Mouse (Mus musculus) cerebellum, adult 9-10 months (tissue): ENCODE measurements around the gene Arhgdig.

Experiments used
- DNase-seq: peaks from one replicate; pipeline ENCODE4 v3.0.0; 2022

The Arhgdig gene

DNA sequence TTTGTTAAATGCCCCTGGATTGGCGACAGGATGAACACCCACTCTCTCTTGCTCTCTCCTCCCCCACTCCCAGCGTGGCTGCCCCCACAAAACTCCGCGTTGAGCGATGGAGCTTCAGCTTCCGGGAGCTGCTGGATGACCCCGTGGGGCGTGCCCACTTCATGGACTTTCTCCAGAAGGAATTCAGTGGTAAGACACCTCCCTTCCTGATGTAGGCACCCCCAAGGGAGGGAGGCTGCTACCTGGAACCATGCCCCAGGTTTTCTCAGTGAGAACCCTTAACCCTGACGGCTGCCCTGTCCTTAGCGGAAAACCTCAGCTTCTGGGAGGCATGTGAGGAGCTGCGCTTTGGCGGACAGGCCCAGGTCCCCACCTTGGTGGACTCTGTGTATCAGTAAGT is at the start of gene Arhgdig:
TSS of gene Arhgdig (minus strand) at position 101 of the 400 bp plus-strand sequence.
- DNase-seq, result no peak

DNA sequence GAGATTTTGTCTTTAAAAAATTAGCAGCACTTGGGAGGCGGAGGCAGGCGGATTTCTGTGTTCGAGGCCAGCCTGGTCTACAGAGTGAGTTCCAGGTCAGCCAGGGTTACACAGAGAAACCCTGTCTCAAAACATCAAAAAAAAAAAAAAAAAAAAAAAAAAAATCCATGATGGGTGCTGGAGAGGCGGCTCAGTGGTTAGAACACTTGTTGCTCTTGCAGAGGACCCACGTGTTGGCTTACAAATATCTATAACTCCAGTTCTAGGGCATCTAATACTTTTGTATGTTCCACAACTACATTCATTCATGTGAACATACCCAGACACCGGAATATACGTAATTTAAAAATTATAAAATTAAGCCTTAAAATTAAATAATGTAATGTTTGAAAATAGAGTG is 47.7 kb upstream of the Arhgdig start:
- no peak for DNase-seq

DNA sequence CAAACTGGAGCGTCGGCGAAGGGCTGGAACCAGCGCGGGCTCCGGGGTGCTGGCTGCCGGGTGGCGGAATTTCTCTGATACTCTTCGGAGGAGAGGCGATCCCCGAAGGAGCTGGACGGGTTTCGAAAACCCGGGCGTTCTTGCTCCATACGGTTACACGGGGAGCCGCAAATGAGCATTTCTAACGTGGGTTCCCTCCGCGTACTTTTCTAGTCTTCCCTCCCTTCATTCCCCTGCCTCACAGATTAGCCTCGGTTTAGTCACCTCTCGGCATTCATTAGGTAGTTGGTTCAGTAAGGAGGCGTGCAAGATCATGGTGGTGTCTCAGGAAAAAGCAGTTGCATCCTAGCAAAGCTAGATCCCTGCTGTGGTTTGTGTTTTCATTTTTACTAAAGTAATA is 45.8 kb upstream of the Arhgdig start:
- no peak for DNase-seq

DNA sequence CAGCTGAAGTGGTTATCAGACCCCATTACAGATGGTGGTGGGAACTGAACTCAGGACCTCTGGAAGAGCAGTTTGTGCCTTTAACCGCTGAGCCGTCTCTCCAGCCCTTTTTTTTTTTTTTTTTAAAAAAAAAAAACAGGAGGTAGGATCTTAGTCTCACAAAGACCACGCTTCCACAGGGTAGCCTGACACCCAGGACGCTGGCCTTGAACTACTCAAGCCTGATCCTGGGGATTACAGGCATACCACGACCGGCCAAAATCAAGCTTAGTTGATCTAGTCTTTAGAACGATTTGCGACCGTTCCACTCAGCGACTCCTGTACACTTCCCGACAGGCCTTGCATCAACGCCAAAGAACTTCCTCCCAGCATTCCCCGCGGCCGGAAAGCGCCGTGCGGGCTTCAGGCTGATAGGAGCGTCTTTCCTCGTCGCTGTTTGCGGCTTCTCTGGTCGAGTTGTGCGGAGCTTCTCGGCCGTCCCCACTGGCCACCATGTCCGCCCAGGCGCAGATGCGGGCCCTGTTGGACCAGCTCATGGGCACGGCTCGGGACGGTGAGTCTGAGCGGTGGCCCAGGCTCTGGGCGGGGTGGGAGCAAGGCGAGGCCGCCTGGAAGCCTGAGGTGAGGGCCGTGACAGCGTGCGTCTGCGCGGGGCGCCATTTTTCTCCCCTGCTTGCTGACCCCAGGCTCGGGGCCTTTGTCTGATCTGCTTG is 45.1 kb upstream of the Arhgdig start, which contains the start of gene Luc7l:
TSS of gene Luc7l (plus strand) at position 358 of the 713 bp plus-strand sequence.
- DNase-seq, result peak; percentile 94

DNA sequence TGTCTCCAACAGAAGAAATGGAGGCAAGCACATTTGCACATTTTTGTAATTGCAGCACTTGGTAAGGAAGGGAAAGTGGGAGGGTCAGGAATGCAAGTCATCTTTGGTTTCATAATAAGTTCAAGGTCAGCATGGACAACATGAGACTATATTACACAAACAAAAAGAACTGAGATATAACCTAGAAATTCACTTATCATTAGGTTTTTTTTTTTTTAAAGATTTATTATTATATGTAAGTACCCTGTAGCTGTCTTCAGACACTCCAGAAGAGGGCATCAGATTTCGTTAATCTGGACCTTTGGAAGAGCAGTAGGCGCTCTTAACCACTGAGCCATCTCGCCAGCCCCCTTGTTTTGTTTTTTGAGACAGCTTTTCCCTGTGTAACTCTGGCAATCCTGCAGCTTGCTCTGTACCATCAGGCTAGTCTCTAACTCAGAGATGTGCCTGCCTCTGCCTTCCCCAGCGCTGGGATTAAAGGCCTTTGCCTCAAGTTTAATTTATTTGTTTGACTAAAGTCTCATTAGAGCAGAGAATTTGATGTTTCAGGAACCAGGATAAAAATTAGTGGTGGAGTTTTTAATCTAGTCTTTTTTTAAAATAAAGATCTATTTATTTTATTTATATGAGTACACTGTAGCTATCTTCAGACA is 44.4 kb upstream of the Arhgdig start:
- no peak for DNase-seq

DNA sequence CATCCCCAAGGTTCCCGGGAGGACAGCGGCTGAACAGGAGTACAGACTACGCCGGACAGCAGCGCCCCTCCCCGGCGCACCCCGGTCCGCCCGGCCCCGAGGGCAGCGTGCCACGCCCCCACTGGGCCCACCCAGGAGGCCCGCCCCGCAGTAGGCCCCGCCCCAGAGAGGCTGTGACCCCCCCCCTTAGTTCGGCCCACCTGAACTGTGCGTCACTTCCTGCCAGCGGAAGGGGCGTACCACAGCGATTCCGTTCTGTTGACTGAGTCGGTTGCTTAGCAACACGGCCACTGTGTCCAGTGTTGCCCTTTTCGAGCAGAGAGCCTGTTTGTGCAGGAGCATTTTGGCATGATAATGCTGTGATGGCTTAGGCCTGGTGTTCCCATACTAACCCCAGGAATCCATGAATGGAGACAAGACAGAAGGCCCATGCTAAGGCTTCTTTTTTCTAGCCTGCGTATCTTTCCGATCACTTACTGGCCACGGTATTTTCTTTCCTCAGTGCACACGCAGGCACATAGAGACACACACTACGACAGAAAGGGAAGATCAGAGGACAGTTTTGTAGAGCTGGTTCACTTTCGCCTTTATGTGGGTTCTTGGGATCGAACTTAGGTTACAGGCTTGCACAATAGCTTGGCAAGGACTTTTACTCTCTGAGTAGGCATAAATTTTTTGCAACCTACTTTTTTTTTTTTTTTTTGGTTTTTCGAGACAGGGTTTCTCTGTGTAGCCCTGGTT is 36.7 kb upstream of the Arhgdig start, which contains the start of gene Fam234a:
TSS of gene Fam234a (minus strand) at position 142 of the 741 bp plus-strand sequence.
- peak; percentile 95 for DNase-seq

DNA sequence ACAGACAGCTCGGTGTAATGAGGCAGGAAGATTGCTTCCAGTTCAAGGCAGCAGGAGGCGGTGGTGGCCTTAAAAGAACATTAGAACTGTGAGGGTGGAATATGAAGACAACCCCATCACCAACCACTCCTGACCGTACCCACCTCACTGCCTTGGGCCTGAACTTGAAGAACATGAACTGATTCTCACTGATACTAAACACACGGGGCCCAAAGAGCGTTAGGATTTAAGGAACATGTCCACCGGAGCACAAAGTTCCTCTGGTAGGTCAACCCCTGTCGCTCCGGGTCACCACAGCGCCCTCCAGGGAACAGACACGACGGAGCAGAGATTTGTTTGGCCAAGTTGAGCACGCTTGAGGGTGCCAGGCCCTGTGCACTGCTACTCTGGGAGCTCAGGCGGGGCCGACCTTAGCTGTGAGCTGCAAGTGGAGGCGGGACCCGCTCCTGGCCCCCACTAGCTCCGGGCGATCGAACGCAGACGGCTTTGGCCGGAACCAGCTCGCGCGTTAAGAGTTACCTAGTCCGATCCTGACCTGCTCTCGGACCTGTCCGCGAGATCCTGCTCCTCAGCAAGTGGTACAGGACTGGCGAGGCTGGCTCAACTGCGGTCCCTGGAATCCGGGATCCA is 36.0 kb upstream of the Arhgdig start:
- DNase-seq, result no peak

DNA sequence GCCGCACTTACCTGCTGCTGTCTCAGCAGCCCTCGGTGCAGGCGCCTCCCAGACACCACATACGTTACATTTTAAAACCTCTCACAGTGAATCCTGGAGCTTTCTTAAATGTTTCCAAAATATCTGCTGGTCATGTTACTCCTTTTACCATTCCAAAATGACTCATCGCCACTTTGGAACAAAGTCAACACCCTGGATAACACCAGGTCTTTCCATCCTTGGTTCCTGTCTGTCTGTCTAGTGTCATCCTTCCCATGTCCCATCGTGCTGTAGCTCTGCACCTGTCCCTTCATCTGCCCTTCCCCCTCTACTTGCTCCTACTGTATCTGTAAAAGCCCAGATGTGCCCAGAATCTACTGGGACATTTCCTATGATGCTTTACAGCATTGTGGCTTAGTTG is 33.4 kb upstream of the Arhgdig start:
- DNase-seq, result no peak

DNA sequence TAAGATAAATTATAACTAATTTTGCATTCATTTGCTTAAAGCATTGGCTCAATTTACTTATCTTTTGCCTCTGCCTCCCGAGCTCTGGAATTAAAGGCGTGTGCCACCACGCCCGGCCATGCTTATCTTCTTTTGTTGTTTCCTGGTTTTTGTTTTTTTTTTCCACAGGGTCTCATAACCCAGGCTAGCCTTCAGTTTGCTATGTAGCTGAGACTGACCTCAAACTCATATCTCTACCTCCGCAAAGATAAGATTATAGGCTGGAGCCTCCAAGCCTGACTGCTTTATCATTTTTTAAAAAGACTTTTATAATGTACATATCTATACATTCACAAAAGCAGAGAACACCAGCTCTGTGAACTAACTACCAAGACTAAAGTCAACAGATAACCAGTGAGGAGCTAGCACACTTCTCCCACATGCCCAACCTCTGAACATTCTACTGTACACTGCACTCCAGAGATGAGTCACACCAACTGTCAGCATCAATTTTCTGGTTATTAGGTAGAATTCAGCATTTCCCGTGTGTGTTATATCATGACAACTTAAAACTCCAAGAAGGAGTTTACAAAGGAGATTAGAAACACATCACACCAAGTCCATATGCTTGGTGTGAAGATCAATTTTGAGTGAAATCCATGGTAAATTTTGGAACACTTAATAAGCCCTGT is 32.7 kb upstream of the Arhgdig start:
- DNase-seq, result no peak

DNA sequence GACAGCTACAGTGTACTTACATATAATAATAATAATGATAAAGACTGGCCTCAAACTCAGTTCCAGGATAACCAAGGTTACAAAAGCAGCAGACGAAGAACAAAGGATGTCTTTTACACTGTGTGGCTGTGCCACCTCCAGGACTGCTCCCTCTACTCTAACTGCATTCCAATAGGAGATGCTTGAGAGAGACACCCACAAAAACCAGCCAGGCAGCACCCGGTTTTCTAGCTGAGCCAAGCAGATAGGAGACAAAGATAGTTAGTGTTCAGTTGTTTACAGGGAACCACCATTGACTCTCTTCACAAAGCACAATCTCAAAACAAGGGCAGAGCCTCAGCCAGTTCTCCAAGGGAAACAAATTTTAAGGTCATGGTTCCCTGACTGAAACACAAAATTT is 32.0 kb upstream of the Arhgdig start:
- DNase-seq, result no peak

DNA sequence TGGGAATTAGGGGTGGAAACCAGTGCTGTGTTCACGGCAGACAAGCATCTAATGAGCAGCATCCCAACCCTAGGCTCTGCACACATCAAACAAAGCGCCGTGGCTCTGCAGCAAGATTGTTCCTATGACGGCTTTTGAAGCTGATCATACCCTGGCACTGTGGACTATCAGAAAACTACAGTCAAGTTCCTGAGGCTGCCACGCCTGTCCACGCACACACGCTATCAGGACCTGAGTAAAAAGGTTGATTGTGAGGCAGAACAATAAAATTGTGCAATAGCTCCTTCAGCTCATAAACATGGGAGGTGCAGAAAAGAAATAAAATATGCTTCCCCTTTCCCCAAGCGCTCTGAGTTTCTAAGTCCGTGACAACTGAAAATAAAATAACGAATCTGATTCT is 30.1 kb upstream of the Arhgdig start:
- DNase-seq, result no peak

DNA sequence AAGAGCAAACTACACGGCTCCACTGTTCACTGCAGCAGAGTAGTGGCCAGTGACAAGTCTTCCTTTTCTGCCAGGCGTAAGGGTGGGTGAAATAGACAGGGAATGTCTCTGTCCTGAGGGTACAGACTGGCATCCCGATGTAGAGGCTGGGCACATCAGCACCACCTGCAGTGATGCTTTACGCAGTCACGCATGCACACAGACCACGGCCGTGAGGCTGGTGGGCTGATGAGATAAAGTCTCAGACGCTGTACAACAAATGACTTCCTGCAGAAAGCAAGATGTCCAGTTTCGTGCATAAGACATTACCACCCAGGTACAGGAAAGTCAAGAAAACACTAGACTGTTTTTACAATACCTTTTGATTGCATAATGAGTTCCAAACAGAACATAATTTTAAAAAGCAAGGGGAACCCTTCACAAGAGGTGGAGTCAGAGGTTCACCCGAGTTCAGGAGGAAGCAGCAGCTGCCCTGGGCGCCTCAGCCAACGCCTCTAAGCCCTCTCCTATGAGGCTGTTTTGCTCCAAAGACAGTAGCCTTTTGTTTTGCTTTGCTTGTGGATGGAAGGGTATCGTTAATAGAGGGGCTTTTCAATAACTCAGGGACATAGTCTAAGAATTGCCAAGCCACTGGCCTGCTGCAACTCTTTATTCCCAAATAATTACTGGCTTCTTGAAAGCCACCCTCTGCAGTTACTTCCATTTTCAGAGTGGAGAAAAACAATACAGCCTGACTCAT is 27.7 kb upstream of the Arhgdig start:
- DNase-seq, result no peak

DNA sequence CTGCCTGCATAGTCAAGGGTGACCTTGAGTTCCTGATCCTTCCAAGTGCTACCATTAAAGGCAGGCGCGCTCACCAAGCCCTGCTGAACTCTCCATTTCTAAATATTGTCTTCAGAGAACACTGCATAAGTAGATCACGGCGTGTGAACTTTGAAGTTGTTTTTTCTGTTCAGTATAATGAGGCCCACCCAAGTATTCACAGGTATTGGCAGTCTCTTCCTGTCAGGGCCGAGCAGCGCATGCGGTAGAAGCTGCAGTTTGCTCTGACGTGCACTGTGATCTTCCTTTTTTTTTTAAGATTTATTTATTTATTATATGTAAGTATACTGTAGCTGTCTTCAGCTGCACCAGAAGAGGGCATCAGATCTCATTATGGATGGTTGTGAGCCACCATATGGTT is 26.8 kb upstream of the Arhgdig start:
- no peak for DNase-seq

DNA sequence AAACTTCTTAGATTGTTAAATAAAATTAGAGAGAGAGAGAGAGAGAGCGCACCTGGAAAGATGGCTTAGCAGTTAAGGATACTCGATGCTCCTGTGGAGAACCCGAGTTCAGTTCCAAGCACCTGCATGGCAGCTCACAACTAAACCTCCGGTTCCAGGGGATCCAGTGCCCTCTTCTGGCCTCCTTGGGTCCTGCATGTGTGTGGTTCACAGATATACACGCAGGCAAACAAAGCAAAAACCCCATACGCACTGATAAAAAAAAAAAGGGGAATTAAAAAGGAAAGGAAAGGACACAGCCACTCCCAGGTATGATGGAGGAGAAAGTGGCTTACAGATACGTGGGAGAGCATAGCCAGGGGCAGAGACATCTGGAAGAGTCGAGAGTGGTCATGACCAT is 25.3 kb upstream of the Arhgdig start:
- DNase-seq, result no peak

DNA sequence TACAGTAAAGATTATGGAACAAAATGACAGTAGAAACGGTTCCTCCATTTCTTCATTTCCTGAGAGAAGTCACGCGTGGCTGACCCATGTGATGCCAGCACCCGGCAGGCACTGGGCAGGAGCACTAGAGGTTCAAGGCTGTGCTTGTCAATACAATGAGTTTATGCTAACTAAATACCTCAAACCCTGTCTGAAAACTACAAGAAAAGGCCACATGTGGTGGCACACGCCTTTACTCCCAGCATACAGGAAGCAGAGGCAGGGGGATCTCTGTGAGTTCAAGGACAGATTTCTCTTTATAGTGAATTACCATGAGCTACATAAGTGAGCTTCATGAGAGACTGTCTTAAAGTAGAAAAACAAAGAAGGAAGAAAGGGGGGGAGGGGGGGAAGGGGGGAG is 23.6 kb upstream of the Arhgdig start:
- no peak for DNase-seq

DNA sequence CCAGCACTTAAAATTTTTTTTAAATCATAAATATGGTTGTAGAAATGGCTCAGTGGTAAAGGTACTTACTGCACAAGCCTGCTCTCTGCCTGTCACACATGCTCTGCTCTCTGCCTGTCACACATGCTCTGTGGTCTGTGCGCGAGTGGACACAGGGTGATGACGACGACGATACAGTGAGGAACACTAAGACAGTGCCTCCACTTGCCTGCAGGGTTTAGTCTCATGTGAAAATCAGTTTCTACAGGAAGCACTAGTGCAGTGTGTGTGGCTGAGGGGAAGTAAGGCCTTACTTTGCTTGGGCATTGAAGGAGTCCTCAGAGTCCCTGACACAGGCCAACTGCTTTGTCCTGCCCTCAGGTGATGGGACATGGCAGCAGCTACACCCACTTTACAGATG is 22.2 kb upstream of the Arhgdig start:
- DNase-seq, result no peak

DNA sequence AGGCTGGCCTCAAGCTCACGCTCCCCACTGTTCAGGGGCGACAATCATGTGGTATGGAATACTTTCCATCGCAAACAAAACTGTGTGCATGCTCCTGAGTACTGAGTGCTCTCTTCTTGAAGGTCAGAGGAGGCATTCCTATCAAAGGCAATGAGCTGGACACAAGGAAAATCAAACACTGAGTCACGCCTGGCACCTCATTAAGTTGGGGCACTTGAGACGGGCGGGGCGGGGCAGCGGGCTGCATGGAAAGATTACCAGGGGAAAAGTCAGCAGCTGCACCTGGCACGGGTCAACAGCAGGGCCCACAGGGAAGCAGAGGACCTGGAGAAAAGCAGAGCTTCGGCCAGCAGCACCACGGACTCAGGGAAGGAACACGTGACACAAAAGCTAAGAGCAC is 17.6 kb upstream of the Arhgdig start:
- DNase-seq, result no peak

DNA sequence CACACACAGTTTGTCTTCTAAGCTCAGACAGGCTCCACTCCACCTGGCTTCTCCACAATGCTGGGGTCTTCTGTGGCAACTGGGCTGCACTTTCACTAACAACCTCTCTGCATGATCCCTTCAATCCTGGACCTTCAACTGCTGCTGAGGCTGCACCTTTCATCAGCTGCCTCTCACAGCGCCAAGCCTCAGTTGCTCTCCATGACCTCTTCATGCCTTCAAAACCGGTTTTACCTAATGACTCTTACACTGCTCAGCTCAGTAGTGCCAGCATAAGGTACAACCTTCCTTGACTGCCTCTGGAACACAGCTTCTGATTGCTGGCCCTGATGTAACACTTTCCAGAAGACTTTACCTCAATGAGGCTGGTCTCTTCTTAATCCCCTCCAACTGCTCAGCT is 13.9 kb upstream of the Arhgdig start:
- no peak for DNase-seq

DNA sequence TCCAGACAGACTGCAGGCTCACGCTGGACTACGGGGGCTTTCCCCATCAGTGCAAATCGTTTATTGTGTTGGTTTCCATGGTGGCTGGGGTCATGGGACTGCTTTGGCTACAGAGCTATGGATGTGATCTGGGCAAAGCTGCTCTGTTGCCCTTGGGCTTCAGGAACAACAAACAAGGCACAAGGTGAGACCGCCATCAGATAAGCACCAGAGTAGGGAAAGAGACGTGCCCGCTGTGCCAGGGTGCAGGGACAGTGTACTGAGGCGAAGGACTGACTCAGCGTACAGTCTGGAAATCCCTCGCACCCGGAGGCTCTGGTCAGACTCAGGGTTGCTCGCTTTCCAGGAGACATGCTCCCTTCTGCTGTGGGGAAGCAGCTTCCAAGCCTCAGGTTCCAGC is 5.1 kb upstream of the Arhgdig start:
- no peak for DNase-seq

DNA sequence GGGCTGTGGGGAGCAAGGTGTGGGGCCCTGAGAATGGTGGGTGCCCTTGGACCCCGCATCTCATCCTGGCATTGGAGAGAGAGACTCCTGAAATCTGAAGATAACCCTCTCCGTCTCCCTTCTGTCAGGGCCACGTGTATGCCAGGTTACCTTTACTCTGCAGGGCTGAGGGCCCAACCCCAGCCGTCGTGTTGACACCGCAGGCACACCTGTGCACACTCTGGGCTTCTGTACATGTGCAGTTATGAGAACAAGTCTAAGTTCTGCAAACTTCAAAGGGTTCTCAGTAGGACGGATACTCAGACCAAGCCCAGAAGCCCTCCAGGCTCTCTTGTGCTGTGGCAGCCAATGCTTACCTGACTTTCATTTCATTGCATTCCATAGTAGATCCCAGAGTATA is 4.7 kb upstream of the Arhgdig start:
- DNase-seq, result no peak

DNA sequence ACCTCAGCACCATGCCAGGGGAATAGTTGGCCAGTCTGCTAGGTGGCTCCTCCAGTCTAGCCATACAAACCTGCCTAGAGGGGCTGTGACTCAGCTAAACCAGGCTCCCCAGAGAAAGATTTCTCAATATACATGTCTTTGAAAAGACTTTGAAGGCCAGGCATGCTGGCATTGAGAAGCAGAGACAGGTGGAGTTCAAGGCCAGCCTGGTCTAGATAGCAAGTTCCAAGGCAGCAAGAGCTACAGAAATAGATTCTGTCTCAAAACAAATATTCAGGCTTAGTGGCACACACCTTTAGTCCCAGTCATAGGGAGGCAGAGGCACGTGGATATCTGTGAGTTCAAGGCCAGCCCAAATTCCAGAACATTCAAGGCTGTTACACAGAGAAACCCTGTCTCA is 1.2 kb downstream of the Arhgdig start:
- no peak for DNase-seq

DNA sequence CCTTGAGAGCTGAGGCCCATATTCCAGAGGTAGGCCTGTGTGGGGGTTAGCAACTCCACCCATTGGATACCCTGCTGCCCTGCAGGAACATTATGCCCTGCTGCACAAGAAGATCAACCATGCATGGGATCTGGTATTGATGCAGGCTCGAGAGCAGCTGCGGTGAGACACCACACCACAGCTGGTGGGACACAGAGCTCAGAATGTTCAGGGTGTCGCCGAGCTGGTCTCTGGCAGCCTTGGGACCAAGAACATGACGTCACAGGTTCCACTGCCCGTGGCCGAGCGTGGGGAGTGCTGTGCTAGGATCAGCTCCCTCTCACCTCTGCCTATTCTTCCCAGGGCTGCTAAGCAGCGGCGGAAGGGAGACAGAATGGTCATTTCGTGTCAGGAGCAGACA is 2.8 kb downstream of the Arhgdig start:
- DNase-seq, result no peak
